Comparison of ENCODE assay signal across 8 mouse cellular contexts in the genomic region with DNA sequence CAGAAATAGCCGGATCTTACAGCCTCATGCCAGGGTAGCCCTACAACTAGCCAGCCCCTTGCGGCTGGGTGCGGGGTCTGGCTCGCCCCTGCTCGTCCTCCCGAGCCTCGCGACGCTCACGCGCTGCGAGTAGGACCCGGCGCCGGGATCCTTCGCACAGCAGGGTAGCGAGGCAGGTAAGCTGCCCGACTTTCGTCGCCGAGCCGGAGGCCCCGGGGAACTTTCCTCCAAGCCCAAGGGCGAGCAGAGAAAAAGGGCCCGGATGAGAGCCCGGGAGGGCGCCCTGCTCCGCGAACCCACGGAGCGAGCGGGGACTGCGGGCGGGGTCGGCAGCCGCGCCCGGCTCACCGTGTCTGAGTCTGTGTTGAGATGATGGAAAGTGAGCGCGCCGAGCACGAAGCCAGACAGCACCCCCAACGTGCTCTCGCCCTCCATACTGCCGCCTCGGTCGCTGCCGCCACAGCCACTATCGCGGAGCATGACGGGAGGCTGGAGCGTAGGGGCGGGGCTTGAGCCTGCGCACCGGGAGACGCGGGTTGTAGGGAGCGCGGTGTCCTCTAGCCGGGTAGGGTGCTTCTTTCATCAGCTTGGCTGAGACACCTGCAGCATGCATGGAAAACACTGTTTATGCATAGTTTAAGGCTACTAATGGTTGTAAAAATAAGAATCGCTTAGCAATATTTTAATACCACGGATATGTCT. TPM values are rescaled to one million over a fixed set of nuclear protein-coding genes. Genes with fewer than 3 reads are reported as not detected.
A peak's percentile ranks its signal among the peaks of the same experiment; 100 is the strongest.
DNase-seq lines count a peak whose midpoint lies in the region; TF ChIP-seq lines count a peak whose summit lies in the region.

A gene (minus strand): TSS at position 483 of the 702 bp plus-strand sequence.

- H3K27ac ChIP-seq in cortical plate, adult 2 months (ENCODE audit: insufficient read depth, low read length) = no peak within 1 kb of the TSS; the same call in 1 of the 2 replicates

- H3K36me3 ChIP-seq in megakaryocyte, embryonic 14.5 days (replicated peaks; ENCODE audit: low read length) = peaks cover 28% of the 10 kb centered on the region

- DNase-seq in adipocyte (ENCODE audit: low spot score) = peak; percentile 82
- DNase-seq in gastrocnemius, adult 8-10 months (ENCODE audit: low spot score in 2 of 2) = peak; percentile 66 to 69
- peak; percentile 89 for DNase-seq in induced T-regulatory cell, adult 2 months (ENCODE audit: low read depth)
- peak; percentile 44 to 82 for DNase-seq in left cerebral cortex, adult 9 months (ENCODE audit: low spot score in 2 of 2)
- peak; percentile 85 to 86 for DNase-seq in right cerebral cortex, adult 2 months (ENCODE audit: low spot score in 2 of 2)
- DNase-seq in urinary bladder, postnatal 10 days (ENCODE audit: low spot score) = peak; percentile 45

- no peaks in the 10 kb centered on the region for H3K9me3 ChIP-seq in megakaryocyte, embryonic 14.5 days

- peaks cover 2% of the 10 kb centered on the region; the same call in 1 of the 2 replicates for H3K4me1 ChIP-seq in cortical plate, adult 2 months (ENCODE audit: control insufficient read depth, insufficient read depth, low read length)
- H3K4me1 ChIP-seq in megakaryocyte, embryonic 14.5 days = peaks cover 33% of the 10 kb centered on the region

- no peak for TF ChIP-seq CTCF in cortical plate, adult 2 months (IDR thresholded peaks at IDR 0.05; ENCODE audit: extremely low read depth, insufficient read depth, low read length)

- peak within 1 kb of the TSS; percentile 39 for H3K4me3 ChIP-seq in cortical plate, adult 2 months (ENCODE audit: insufficient read depth, low read length)
- H3K4me3 ChIP-seq in megakaryocyte, embryonic 14.5 days (replicated peaks) = peak within 1 kb of the TSS; percentile 98

- peak; percentile 78 for TF ChIP-seq POLR2A in cortical plate, adult 2 months (IDR thresholded peaks at IDR 0.05; ENCODE audit: extremely low read depth, insufficient read depth, low read length)

- peaks cover 2% of the 10 kb centered on the region for H3K27me3 ChIP-seq in megakaryocyte, embryonic 14.5 days (replicated peaks)

RNA-seq across cellular contexts. Expression of the gene that starts here (rescaled TPM):
- 9.1 and 9.6 TPM in 2 replicates for polyA plus RNA-seq in cortical plate, adult 2 months (2012; rRNA removed)
- total RNA-seq in gastrocnemius, adult 8-10 months (2022) = 1 to 10 TPM; 4.8 to 6.5 (median 5.1) TPM
- 2.9 TPM in 1 of 2 replicates, not detected in the other for polyA plus RNA-seq in megakaryocyte, embryonic 14.5 days (2012; ENCODE audit: insufficient read depth, low replicate concordance)
